Mouse (Mus musculus) spleen, postnatal 4 days (tissue): ENCODE measurements at regions not wholly inside any gene's neighbourhood (a gene's known extent, or its start where the extent isn't known, plus 50 kb on each side); places are given as distances from the start of the nearest gene placed in this dataset.

ENCODE experiments used
- DNase-seq, 2 experiments: peaks; one replicate each; pipeline ENCODE4 v3.0.0; 2022; ENCODE audit warnings: low spot score in 2 of 2

GRCm38 (mm10) chr1:61562091-61562490, 76.5 kb upstream of the Pard3b start:
- DNase-seq: no peak

DNA sequence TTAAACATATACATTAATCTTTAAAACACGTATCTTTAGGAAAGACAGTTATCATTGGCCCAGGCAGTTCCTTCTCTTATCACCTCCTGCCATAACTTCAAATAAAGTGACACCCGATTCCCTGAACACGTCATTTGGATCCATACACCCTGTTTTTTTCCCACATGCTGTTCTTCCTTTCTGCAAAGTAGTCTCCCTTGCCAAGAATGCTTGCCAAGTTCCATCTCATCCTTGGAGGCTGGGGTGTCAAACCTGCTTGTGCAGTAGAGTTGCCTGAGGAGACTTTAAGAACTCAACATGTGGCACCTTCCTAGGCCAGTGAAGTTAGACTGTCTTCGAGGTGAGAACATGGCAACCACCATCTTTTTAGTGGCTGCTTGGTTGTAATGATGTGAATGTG, 73.2 kb upstream of the Pard3b start:
- DNase-seq: no peak

- DNase-seq: no peak
Measured at GRCm38 (mm10) chr1:61574276-61574675, 64.3 kb upstream of the Pard3b start.

DNA sequence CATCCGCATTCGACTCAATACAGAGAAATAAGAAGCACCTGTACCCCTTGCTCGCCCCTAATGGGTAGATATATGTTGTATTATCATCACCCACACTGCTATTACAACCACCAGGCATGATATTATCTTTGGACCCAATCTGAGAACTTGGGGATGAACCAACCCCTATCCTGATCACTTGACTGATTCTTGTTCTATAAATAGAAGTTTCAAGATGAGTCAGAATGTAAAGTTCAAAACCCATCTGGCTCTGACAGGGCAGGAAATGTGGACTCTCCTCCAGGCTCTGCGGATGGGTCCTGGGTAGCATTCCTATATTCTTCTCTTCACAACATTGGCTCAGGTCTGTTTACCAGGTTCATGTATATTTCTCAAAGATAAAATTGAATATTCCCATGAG, 61.9 kb upstream of the Pard3b start:
- DNase-seq: no peak

- DNase-seq: no peak
Measured at GRCm38 (mm10) chr1:61587251-61587650, 51.4 kb upstream of the Pard3b start.
